Mouse (Mus musculus) monocyte, adult 2 months (primary cell): ENCODE results near the gene Snrpe.
A peak's percentile ranks its signal among the peaks of the same experiment; 100 is the strongest.

Experiments used
- DNase-seq, 2 experiments: peaks; one replicate each; pipeline ENCODE4 v3.0.0; 2022; ENCODE audit warnings: low spot score in 2 of 2, low read depth in 1 of 2

The Snrpe gene

GRCm38 (mm10) chr1:133609771-133610502 lies at the start of gene Snrpe:
Gene Snrpe (minus strand): TSS chr1:133610291.
- peak; percentile 85 to 91 for DNase-seq

GRCm38 (mm10) chr1:133658878-133659277 lies 48.8 kb upstream of the Snrpe start:
- no peak for DNase-seq

GRCm38 (mm10) chr1:133656811-133657210 lies 46.7 kb upstream of the Snrpe start:
- DNase-seq = no peak

- DNase-seq = no peak
Measured at GRCm38 (mm10) chr1:133653033-133653432, 42.9 kb upstream of the Snrpe start.

- no peak for DNase-seq
Measured at GRCm38 (mm10) chr1:133650288-133651055, 40.4 kb upstream of the Snrpe start.

GRCm38 (mm10) chr1:133645652-133646051 lies 35.6 kb upstream of the Snrpe start:
- DNase-seq = no peak

- no peak for DNase-seq
Measured at GRCm38 (mm10) chr1:133641163-133641562, 31.1 kb upstream of the Snrpe start.

- no peak for DNase-seq
Measured at GRCm38 (mm10) chr1:133638517-133638916, 28.4 kb upstream of the Snrpe start.

- no peak for DNase-seq
Measured at GRCm38 (mm10) chr1:133632168-133632567, 22.1 kb upstream of the Snrpe start.

- no peak for DNase-seq
Measured at GRCm38 (mm10) chr1:133625052-133625451, 15.0 kb upstream of the Snrpe start.

GRCm38 (mm10) chr1:133618311-133618710 lies 8.2 kb upstream of the Snrpe start:
- no peak for DNase-seq

GRCm38 (mm10) chr1:133617908-133618307 lies 7.8 kb upstream of the Snrpe start:
- no peak for DNase-seq

GRCm38 (mm10) chr1:133613817-133614216 lies 3.7 kb upstream of the Snrpe start:
- peak in 1 of 2 experiments; percentile 4 for DNase-seq

GRCm38 (mm10) chr1:133611436-133611835 lies 1.3 kb upstream of the Snrpe start:
- no peak for DNase-seq

GRCm38 (mm10) chr1:133610601-133611000 lies 510 bp upstream of the Snrpe start:
- DNase-seq = no peak

- DNase-seq = no peak
Measured at GRCm38 (mm10) chr1:133603174-133603573, 6.9 kb downstream of the Snrpe start.

GRCm38 (mm10) chr1:133596298-133597007 lies 13.6 kb downstream of the Snrpe start:
- no peak for DNase-seq

GRCm38 (mm10) chr1:133585995-133586537 lies 24.0 kb downstream of the Snrpe start:
- no peak for DNase-seq

- no peak for DNase-seq
Measured at GRCm38 (mm10) chr1:133571293-133571692, 38.8 kb downstream of the Snrpe start.
